Mouse (Mus musculus): Measurements from ENCODE around the gene Olfr1240. TPM values are rescaled to one million over a fixed set of nuclear protein-coding genes. Genes with fewer than 3 reads are reported as not detected.

Olfr1240 gene
- polyA plus RNA-seq (2012; rRNA removed; ENCODE audit: low replicate concordance) = not detected in 2 replicates

GRCm38 (mm10) chr2:89442900-89443299 lies at the start of gene Olfr1240:
Olfr1240 (minus strand) TSS chr2:89443000.

DNA sequence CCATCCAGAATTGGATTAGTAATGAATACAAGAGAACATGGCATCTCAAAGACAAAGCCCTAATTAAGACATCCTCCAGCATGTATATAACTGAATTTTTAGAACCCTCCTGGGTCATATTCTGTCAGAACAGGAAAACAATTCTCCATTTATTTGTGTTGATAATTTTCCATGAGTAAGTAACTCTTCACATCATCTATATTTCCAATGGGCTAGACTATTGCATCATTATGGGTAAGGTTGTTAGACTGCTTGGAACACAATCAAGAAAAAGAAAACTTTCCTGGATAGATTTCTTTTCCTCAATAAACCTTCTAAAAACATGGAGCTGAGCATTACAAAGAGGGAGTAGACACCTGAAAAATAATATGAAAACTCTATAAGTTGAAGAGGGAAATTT lies 44.2 kb upstream of the Olfr1240 start, which contains the start of gene Olfr1241:
Olfr1241 (minus strand) TSS at position 101 of the 400 bp plus-strand sequence.

GRCm38 (mm10) chr2:89420307-89420706 lies 22.5 kb downstream of the Olfr1240 start, which contains the start of gene Olfr1239:
Olfr1239 (minus strand) TSS chr2:89420407.

GRCm38 (mm10) chr2:89409576-89409975 lies 33.2 kb downstream of the Olfr1240 start, which contains the start of gene Olfr1238:
Olfr1238 (minus strand) TSS chr2:89409676.

Other genes with a start within 250 kb of the Olfr1240 start
- gene Olfr1226, start 243.0 kb downstream of the Olfr1240 start, polyA plus RNA-seq (2012; rRNA removed; ENCODE audit: low replicate concordance) = not detected in 2 replicates
- not detected in 2 replicates for gene Olfr1228, start 188.9 kb downstream of the Olfr1240 start, polyA plus RNA-seq (2012; rRNA removed; ENCODE audit: low replicate concordance)
- not detected in 2 replicates for gene Olfr1229, start 155.0 kb downstream of the Olfr1240 start, polyA plus RNA-seq (2012; rRNA removed; ENCODE audit: low replicate concordance)
- gene Olfr1230, start 145.7 kb downstream of the Olfr1240 start, polyA plus RNA-seq (2012; rRNA removed; ENCODE audit: low replicate concordance) = not detected in 2 replicates
- gene Olfr1231, start 135.9 kb downstream of the Olfr1240 start, polyA plus RNA-seq (2012; rRNA removed; ENCODE audit: low replicate concordance) = not detected in 2 replicates
- gene Olfr1232, start 113.3 kb downstream of the Olfr1240 start, polyA plus RNA-seq (2012; rRNA removed; ENCODE audit: low replicate concordance) = not detected in 2 replicates
- not detected in 2 replicates for gene Olfr1233, start 100.6 kb downstream of the Olfr1240 start, polyA plus RNA-seq (2012; rRNA removed; ENCODE audit: low replicate concordance)
- not detected in 2 replicates for gene Olfr1234, start 78.1 kb downstream of the Olfr1240 start, polyA plus RNA-seq (2012; rRNA removed; ENCODE audit: low replicate concordance)
- not detected in 2 replicates for gene Olfr1238, start 33.3 kb downstream of the Olfr1240 start, polyA plus RNA-seq (2012; rRNA removed; ENCODE audit: low replicate concordance)
- gene Olfr1239, start 22.6 kb downstream of the Olfr1240 start, polyA plus RNA-seq (2012; rRNA removed; ENCODE audit: low replicate concordance) = not detected in 2 replicates
- not detected in 2 replicates for gene Olfr1241, start 44.1 kb upstream of the Olfr1240 start, polyA plus RNA-seq (2012; rRNA removed; ENCODE audit: low replicate concordance)
- gene Olfr1242, start 55.3 kb upstream of the Olfr1240 start, polyA plus RNA-seq (2012; rRNA removed; ENCODE audit: low replicate concordance) = not detected in 2 replicates
- not detected in 2 replicates for gene Olfr1243, start 88.5 kb upstream of the Olfr1240 start, polyA plus RNA-seq (2012; rRNA removed; ENCODE audit: low replicate concordance)
- gene Olfr1245, start 135.4 kb upstream of the Olfr1240 start, polyA plus RNA-seq (2012; rRNA removed; ENCODE audit: low replicate concordance) = not detected in 2 replicates
- not detected in 2 replicates for gene Olfr1246, start 150.2 kb upstream of the Olfr1240 start, polyA plus RNA-seq (2012; rRNA removed; ENCODE audit: low replicate concordance)
- not detected in 2 replicates for gene Olfr1247, start 171.1 kb upstream of the Olfr1240 start, polyA plus RNA-seq (2012; rRNA removed; ENCODE audit: low replicate concordance)
- not detected in 2 replicates for gene Olfr1248, start 175.2 kb upstream of the Olfr1240 start, polyA plus RNA-seq (2012; rRNA removed; ENCODE audit: low replicate concordance)
- gene Olfr1249, start 192.0 kb upstream of the Olfr1240 start, polyA plus RNA-seq (2012; rRNA removed; ENCODE audit: low replicate concordance) = not detected in 2 replicates
- not detected in 2 replicates for gene Olfr1250, start 218.5 kb upstream of the Olfr1240 start, polyA plus RNA-seq (2012; rRNA removed; ENCODE audit: low replicate concordance)
- not detected in 2 replicates for gene Olfr1251, start 228.9 kb upstream of the Olfr1240 start, polyA plus RNA-seq (2012; rRNA removed; ENCODE audit: low replicate concordance)